Mouse (Mus musculus) midbrain, embryonic 14.5 days (tissue): Measurements from ENCODE around the gene Saysd1. TPM values are rescaled to one million over a fixed set of nuclear protein-coding genes. Genes with fewer than 3 reads are reported as not detected.
A peak's percentile ranks its signal among the peaks of the same experiment; 100 is the strongest.

Experiments
- ATAC-seq: fragments of 200-750 bp; cut with Nextera tagmentation; 2 replicates; pipeline ENCODE4 v1.8.0; 2017; ENCODE audit warnings: moderate number of reproducible peaks, moderate library complexity; ENCODE audit not compliant: low FRiP score, low TSS enrichment
- DNase-seq: peaks from one replicate; pipeline ENCODE4 v3.0.0-alpha.2; 2015
- H3K27ac ChIP-seq: fragments of 300-500 bp; sonication (generic); replicated peaks from 2 replicates; pipeline ENCODE4 v1.5.1; 2014; ENCODE audit warnings: mild to moderate bottlenecking, low read depth, low read length, moderate library complexity
- H3K27me3 ChIP-seq: fragments of 300-500 bp; sonication (generic); 2 replicates; pipeline ENCODE4 v1.6.1; 2014; ENCODE audit warnings: low read length, control low read depth, mixed read lengths; ENCODE audit not compliant: control insufficient read depth, insufficient read depth
- H3K36me3 ChIP-seq: fragments of 300-500 bp; sonication (generic); 2 replicates; pipeline ENCODE4 v1.6.1; 2014; ENCODE audit warnings: low read length, control low read depth; ENCODE audit not compliant: control insufficient read depth, insufficient read depth
- H3K4me1 ChIP-seq: fragments of 300-500 bp; sonication (generic); 2 replicates; pipeline ENCODE4 v1.6.1; 2014; ENCODE audit warnings: mild to moderate bottlenecking, antibody characterized with exemption, low read length, control low read depth; ENCODE audit not compliant: control insufficient read depth, insufficient read depth
- H3K4me2 ChIP-seq: fragments of 300-500 bp; sonication (generic); 2 replicates; pipeline ENCODE4 v1.6.1; 2014; ENCODE audit warnings: mild to moderate bottlenecking, low read length, moderate library complexity
- H3K4me3 ChIP-seq: fragments of 300-500 bp; sonication (generic); replicated peaks from 2 replicates; pipeline ENCODE4 v1.5.1; 2014; ENCODE audit warnings: low read depth, low read length
- H3K9ac ChIP-seq: fragments of 300-500 bp; sonication (generic); replicated peaks from 2 replicates; pipeline ENCODE4 v1.6.1; 2014; ENCODE audit warnings: mild to moderate bottlenecking, low read length, moderate library complexity
- H3K9me3 ChIP-seq: fragments of 300-500 bp; sonication (generic); 2 replicates; pipeline ENCODE4 v1.6.1; 2016; ENCODE audit warnings: low read length, control low read depth, mixed read lengths; ENCODE audit not compliant: control insufficient read depth
- WGBS: fragments of 180-500 bp; shearing (Covaris S2); extraction: QIAGEN DNeasy Blood & Tissue Kit; methylation state at CpG from one replicate; pipeline ENCODE4 v1.1.7; 2014; 5-methylcytosine and 5-hydroxymethylcytosine counted together
- polyA plus RNA-seq: library from polyadenylated mRNA; unstranded; fragments of >200 nt; fragmentation: Nextera tagmentation; extraction: Ambion mirVana; gene quantifications from 2 replicates; pipeline ENCODE4 v1.2.1, GENCODE M21; 2014

Saysd1 gene
- polyA plus RNA-seq, 1 experiment from 2014 or later: 13.7 TPM

- WGBS: 49% methylated on average over 10 of the region's 10 CpGs
- DNase-seq (no peak), ATAC-seq (no peak)
- Histone ChIP-seq H3K9ac (no peak overlapping the region), H3K36me3 (no peaks in the 10 kb centered on the region), H3K27me3 (no peaks in the 10 kb centered on the region), H3K4me2 (no peak overlapping the region), H3K9me3 (no peaks in the 10 kb centered on the region), H3K4me3 (no peak overlapping the region), H3K4me1 (no peaks in the 10 kb centered on the region), H3K27ac (no peak overlapping the region)
Measured at GRCm38 (mm10) chr14:20155718-20156117, 17.4 kb upstream of the Saysd1 start.

GRCm38 (mm10) chr14:20154937-20155336 lies 16.6 kb upstream of the Saysd1 start:
- Histone ChIP-seq H3K4me2 (no peak overlapping the region), H3K27me3 (no peaks in the 10 kb centered on the region), H3K36me3 (no peaks in the 10 kb centered on the region), H3K4me1 (no peaks in the 10 kb centered on the region), H3K4me3 (no peak overlapping the region), H3K27ac (no peak overlapping the region), H3K9ac (no peak overlapping the region), H3K9me3 (no peaks in the 10 kb centered on the region)
- 93% methylated on average over 4 of the region's 4 CpGs for WGBS
- no peak for ATAC-seq
- DNase-seq: no peak

GRCm38 (mm10) chr14:20154245-20154644 lies 15.9 kb upstream of the Saysd1 start:
- Histone ChIP-seq H3K9ac (no peak overlapping the region), H3K4me3 (no peak overlapping the region), H3K27ac (no peak overlapping the region), H3K4me1 (no peaks in the 10 kb centered on the region), H3K9me3 (no peaks in the 10 kb centered on the region), H3K4me2 (no peak overlapping the region), H3K36me3 (no peaks in the 10 kb centered on the region), H3K27me3 (no peaks in the 10 kb centered on the region)
- WGBS: 79% methylated on average over 7 of the region's 7 CpGs
- ATAC-seq: no peak
- DNase-seq: no peak

- no peak overlapping the region for H3K27ac ChIP-seq
- DNase-seq (no peak), ATAC-seq (no peak)
- H3K9me3 ChIP-seq: no peaks in the 10 kb centered on the region
- H3K27me3 ChIP-seq: no peaks in the 10 kb centered on the region
- no peak overlapping the region for H3K4me2 ChIP-seq
- H3K9ac ChIP-seq: no peak overlapping the region
- 94% methylated on average over 22 of the region's 22 CpGs for WGBS
- no peaks in the 10 kb centered on the region for H3K36me3 ChIP-seq
- no peak overlapping the region for H3K4me3 ChIP-seq
- no peaks in the 10 kb centered on the region for H3K4me1 ChIP-seq
Measured at GRCm38 (mm10) chr14:20149127-20150080, 11.1 kb upstream of the Saysd1 start.

- no peak overlapping the region for H3K4me2 ChIP-seq
- H3K27me3 ChIP-seq: no peaks in the 10 kb centered on the region
- H3K9ac ChIP-seq: no peak overlapping the region
- 98% methylated on average over 11 of the region's 11 CpGs for WGBS
- no peak overlapping the region for H3K27ac ChIP-seq
- DNase-seq (no peak), ATAC-seq (no peak)
- H3K9me3 ChIP-seq: no peaks in the 10 kb centered on the region
- no peak overlapping the region for H3K4me3 ChIP-seq
- no peaks in the 10 kb centered on the region for H3K4me1 ChIP-seq
- no peaks in the 10 kb centered on the region for H3K36me3 ChIP-seq
Measured at GRCm38 (mm10) chr14:20148514-20148913, 10.2 kb upstream of the Saysd1 start.

GRCm38 (mm10) chr14:20147854-20148253 lies 9.5 kb upstream of the Saysd1 start:
- Histone ChIP-seq H3K27ac (no peak overlapping the region), H3K9me3 (no peaks in the 10 kb centered on the region), H3K4me1 (no peaks in the 10 kb centered on the region), H3K36me3 (no peaks in the 10 kb centered on the region), H3K27me3 (no peaks in the 10 kb centered on the region), H3K4me2 (no peak overlapping the region), H3K4me3 (no peak overlapping the region), H3K9ac (no peak overlapping the region)
- ATAC-seq (no peak), DNase-seq (no peak)
- WGBS: 96% methylated on average over 7 of the region's 7 CpGs

- WGBS: 41% methylated on average over 4 of the region's 4 CpGs
- H3K9ac ChIP-seq: no peak overlapping the region
Measured at GRCm38 (mm10) chr14:20144093-20144492, 5.8 kb upstream of the Saysd1 start.

GRCm38 (mm10) chr14:20134965-20135671 lies 3.2 kb downstream of the Saysd1 start:
- DNase-seq: no peak
- no peak overlapping the region for H3K4me2 ChIP-seq
- WGBS: 92% methylated on average over 10 of the region's 10 CpGs

More at GRCm38 (mm10) chr14:20144093-20144492, 5.8 kb upstream of the Saysd1 start:
- no peak overlapping the region for H3K4me2 ChIP-seq
- DNase-seq (peak; percentile 59), ATAC-seq (peak; percentile 37; the same call in 1 of the 2 replicates)
- H3K36me3 ChIP-seq: no peaks in the 10 kb centered on the region
- H3K4me3 ChIP-seq: no peak overlapping the region
- H3K27ac ChIP-seq: peak overlapping the region; percentile 52; the same call in 1 of the 2 replicates
- no peaks in the 10 kb centered on the region for H3K9me3 ChIP-seq
- H3K4me1 ChIP-seq: no peaks in the 10 kb centered on the region
- H3K27me3 ChIP-seq: no peaks in the 10 kb centered on the region

More at GRCm38 (mm10) chr14:20134965-20135671, 3.2 kb downstream of the Saysd1 start:
- H3K4me3 ChIP-seq: no peak overlapping the region
- no peaks in the 10 kb centered on the region for H3K36me3 ChIP-seq
- H3K9me3 ChIP-seq: no peaks in the 10 kb centered on the region
- H3K27me3 ChIP-seq: no peaks in the 10 kb centered on the region
- ATAC-seq: no peak
- no peak overlapping the region for H3K9ac ChIP-seq
- H3K27ac ChIP-seq: no peak overlapping the region
- no peaks in the 10 kb centered on the region for H3K4me1 ChIP-seq
